Mouse (Mus musculus) induced T-regulatory cell, adult 2 months (primary cell): ENCODE measurements around the gene Slamf1.
"Not testable (repeated sequence)": the region's sequence is repeated elsewhere in the genome, so short reads cannot be mapped to it uniquely, and the experiment has no call there.

Experiments used
- DNase-seq: peaks from one replicate; pipeline ENCODE4 v3.0.0-alpha.2; 2012; ENCODE audit warnings: low read depth

The Slamf1 gene

DNA sequence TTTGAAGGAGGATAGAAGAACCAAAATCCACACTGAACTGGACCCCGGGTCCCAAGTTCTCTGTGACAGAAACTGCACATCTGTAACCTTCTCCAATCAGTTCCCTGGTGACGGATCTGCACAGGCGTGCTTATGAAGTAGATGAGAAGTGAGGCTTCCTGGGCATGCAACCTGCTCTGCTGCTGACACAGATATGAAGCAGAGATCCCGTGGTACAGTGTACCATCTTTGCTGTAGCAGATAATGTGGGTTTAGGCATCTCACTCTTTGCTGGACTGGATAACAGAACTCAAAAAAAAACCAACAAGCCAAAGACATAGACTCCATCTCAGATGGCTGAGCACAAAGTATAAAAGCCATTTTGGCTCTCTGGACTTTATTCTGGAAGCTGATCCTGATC, 32.7 kb downstream of the Slamf1 start:
- DNase-seq, result no peak

GRCm38 (mm10) chr1:171811048-171811447, 44.1 kb downstream of the Slamf1 start:
- DNase-seq, result not testable (repeated sequence)

DNA sequence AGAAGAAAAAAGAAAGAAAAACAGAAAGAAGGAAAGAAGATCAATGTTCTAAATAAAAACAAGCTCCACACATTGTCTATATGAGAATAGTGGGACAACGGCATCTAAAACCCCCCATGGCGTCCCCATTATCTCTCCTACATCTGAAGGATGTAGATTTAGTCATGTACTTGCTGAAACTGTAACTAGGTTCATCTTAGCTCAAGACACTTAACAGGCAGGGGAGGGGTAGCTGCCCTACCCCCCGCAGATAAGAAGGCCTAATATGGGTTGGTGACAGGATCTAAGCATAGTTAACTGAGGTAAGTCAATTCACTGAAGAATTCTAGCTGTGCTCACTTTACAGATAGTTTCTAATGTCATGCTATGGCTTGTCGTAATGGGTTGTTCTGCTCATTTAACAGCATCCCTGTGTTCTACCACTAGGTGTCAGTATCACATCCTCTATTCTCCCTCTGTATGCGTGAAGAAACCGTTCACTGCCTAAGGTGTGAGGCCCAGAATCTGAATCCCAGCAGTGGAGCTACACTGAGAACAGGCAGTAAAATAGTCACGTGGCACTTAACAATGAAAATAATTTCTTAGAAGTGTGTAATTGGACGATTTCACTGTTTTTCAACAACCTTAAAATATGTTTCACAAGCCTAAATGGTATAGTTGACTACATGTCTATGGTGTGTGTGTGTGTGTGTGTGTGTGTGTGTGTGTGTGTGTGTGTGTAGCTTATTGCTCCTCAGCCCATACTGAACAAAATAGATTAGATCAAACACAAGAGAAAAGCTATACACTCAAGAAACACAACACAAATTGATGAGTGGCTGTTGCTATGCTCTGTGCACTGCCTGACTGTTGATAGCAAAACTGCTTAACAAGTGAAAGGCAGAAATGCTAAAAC, 48.9 kb downstream of the Slamf1 start:
- peak; percentile 89 for DNase-seq

GRCm38 (mm10) chr1:171816991-171817390, 50.1 kb downstream of the Slamf1 start:
- DNase-seq, result no peak

GRCm38 (mm10) chr1:171821331-171821730, 54.4 kb downstream of the Slamf1 start:
- no peak for DNase-seq

DNA sequence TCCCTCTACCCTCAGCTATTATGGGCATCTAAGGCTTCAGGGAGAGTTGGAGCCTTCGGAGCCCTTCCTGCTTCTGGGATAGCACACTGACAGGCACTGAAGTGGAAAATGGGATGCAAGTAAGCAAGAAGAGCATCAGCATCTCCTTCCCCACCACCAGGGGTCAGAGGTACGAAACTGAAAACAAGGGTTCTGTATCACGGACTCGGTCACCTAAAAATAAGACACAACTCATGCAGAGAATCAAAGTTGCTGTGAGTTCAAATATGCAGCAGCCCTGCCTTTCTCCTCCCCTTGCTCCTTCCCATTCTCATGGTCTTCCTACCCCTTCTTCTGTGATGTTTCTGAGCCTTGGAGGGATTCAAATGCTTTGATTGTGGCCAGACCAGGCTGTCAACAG, 58.5 kb downstream of the Slamf1 start:
- DNase-seq, result peak; percentile 60

- peak; percentile 80 for DNase-seq
These were observed 59.2 kb downstream of the Slamf1 start for GRCm38 (mm10) chr1:171826164-171826563.

- DNase-seq, result peak; percentile 85
These were observed 60.7 kb downstream of the Slamf1 start for GRCm38 (mm10) chr1:171827674-171828073.

GRCm38 (mm10) chr1:171839488-171839887, 72.6 kb downstream of the Slamf1 start, which contains the start of gene Cd84:
Cd84 (plus strand) TSS chr1:171839697.
- no peak for DNase-seq

DNA sequence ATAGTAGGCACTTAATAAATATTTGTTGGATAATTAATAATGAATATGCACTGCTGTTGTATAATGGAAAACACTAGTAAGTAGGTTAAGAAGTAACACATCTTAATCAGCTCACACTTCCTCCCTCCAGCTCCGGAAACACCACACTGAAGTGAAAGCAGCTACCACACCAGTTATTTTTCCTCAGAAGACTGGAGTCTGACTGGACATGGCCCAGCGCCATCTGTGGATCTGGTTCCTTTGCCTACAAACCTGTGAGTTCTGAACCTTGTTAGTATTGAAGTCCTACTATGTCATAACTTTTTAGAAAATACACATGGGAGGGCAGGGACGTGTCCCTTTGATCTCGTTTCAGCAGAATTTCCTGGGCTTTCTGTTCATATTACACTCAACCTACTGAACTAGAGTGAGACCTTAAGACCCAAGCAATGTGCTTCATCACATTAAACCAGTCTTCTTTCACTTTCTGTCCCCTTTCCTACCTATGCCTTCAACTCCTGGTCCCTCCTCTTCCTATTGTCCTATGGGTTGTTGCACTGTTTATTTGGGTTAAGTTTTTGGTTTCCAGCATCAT, 73.6 kb downstream of the Slamf1 start:
- DNase-seq, result peak; percentile 80

DNA sequence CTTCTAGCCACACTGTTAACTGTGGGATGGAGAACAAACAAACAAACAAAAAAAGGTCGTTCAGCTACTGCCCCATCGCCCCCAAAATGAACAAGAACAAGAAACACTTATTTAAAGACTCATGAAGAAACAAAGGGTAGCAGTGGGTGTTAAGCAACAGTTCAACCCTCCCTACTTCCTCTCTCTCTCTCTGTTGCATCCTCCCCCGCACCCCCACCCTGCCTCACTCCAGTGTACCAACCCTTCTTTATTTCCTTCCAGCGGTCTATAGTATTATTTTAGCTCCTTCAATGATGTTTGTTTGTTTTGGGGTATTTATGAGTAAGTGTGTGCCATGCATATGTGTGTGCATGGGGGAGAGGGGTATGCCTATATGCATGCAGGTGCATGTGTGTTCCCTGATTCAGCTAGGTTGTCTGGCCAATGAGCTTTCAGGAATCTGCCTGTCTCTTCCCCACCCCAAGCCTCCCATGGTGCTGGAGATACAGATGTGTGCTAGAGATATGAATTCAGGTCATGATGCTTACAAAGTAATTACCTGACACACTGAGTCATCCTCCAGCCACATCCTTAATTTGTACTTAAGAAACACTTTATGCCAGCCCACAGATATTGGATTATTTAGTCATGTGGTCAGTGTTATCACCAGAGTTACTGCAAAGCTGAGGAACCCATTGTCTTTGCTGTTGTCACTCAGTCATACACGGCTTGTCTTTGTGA, 78.3 kb downstream of the Slamf1 start:
- DNase-seq, result peak; percentile 75

DNA sequence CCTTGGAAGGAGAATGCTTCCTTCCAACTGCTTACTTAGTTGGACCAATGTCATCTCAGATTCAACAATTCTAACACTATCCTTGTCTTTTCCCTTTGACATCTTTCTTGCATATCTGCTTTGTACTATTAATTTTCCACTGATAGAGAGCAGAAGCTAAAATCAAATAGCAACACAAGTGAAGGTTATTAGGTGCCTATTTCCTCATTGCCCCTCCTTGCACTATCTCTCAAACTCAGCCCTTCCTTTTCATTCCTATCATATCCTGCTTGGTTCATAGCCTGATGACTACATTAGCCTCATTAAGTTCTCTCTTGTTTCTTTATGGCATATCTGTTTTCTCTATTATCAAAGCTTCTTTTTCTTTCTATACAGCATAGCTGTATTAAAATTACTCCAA, 81.3 kb downstream of the Slamf1 start:
- DNase-seq, result no peak

GRCm38 (mm10) chr1:171848757-171849156, 81.8 kb downstream of the Slamf1 start:
- DNase-seq, result no peak

- DNase-seq, result peak; percentile 21
These were observed 82.5 kb downstream of the Slamf1 start for GRCm38 (mm10) chr1:171849454-171849853.
